Mouse (Mus musculus): ENCODE results near the gene P2rx5.

DNA sequence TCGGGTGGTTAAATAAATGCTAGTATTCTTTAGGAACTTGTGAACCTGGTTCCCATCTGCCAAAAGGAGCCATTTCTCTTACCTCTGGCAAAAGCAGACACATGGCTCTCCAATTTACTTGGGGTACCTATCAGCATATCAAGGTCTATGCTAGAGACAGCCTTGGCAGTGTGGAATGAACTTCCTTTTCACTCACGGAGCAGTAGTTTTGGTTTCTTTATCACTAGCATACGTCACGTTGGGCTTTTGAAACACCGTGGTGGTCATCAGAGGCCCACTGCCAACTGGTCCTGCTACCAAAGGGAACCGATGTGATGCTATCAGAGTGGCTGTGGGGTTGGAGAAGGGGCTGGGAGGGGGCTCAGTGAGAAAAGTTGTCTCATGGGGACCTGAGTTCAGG is 27.2 kb upstream of the P2rx5 start:
- TF ChIP-seq CTCF (IDR thresholded peaks at IDR 0.05; ENCODE audit: extremely low read depth, insufficient read depth, low read length) (no peak), POLR2A (IDR thresholded peaks at IDR 0.05; ENCODE audit: extremely low read depth, insufficient read depth, low read length) (no peak)

All from cortical plate, adult 2 months (tissue).